Mouse (Mus musculus): Measurements from ENCODE around the gene Gcsam. TPM values are rescaled to one million over a fixed set of nuclear protein-coding genes. Genes with fewer than 3 reads are reported as not detected.

Gcsam gene
- polyA plus RNA-seq, 1 experiment from 2014 or later = 1.5 TPM

- peaks cover 4% of the 10 kb centered on the region for H3K4me1 ChIP-seq (replicated peaks)
- no peaks in the 10 kb centered on the region for H3K9me3 ChIP-seq (replicated peaks)
- ATAC-seq (ENCODE audit: insufficient read depth) = no peak
- H3K9ac ChIP-seq = no peak overlapping the region
- no peak overlapping the region for H3K4me3 ChIP-seq (replicated peaks)
- H3K4me2 ChIP-seq = no peak overlapping the region
- WGBS (ENCODE audit: insufficient replicate concordance) = 15% methylated on average over 4 of the region's 4 CpGs
- H3K36me3 ChIP-seq (replicated peaks) = no peaks in the 10 kb centered on the region
- H3K27ac ChIP-seq (replicated peaks) = no peak overlapping the region
- no peaks in the 10 kb centered on the region for H3K27me3 ChIP-seq
These were observed 13.1 kb downstream of the Gcsam start for GRCm38 (mm10) chr16:45623230-45623629.

GRCm38 (mm10) chr16:45624791-45625190 is 14.6 kb downstream of the Gcsam start:
- H3K4me1 ChIP-seq (replicated peaks) = peaks cover under 1% of the 10 kb centered on the region
- no peak for ATAC-seq (ENCODE audit: insufficient read depth)
- 20% methylated on average over 2 of the region's 2 CpGs for WGBS (ENCODE audit: insufficient replicate concordance)

GRCm38 (mm10) chr16:45625342-45625741 is 15.2 kb downstream of the Gcsam start:
- ATAC-seq (ENCODE audit: insufficient read depth) = no peak
- Histone ChIP-seq H3K27me3 (no peaks in the 10 kb centered on the region), H3K4me1 (replicated peaks) (no peaks in the 10 kb centered on the region; the same call in 1 of the 2 replicates), H3K4me3 (replicated peaks) (no peak overlapping the region), H3K4me2 (no peak overlapping the region), H3K9ac (no peak overlapping the region), H3K27ac (replicated peaks) (no peak overlapping the region), H3K9me3 (replicated peaks) (no peaks in the 10 kb centered on the region), H3K36me3 (replicated peaks) (no peaks in the 10 kb centered on the region)
- 40% methylated on average over 2 of the region's 2 CpGs for WGBS (ENCODE audit: insufficient replicate concordance)

More at GRCm38 (mm10) chr16:45624791-45625190, 14.6 kb downstream of the Gcsam start:
- H3K4me3 ChIP-seq (replicated peaks) = no peak overlapping the region
- H3K27ac ChIP-seq (replicated peaks) = no peak overlapping the region
- no peaks in the 10 kb centered on the region for H3K36me3 ChIP-seq (replicated peaks)
- H3K9ac ChIP-seq = no peak overlapping the region
- H3K4me2 ChIP-seq = no peak overlapping the region
- H3K9me3 ChIP-seq (replicated peaks) = no peaks in the 10 kb centered on the region
- H3K27me3 ChIP-seq = no peaks in the 10 kb centered on the region

GRCm38 (mm10) chr16:45629497-45630105 is 19.4 kb downstream of the Gcsam start:
- Histone ChIP-seq H3K27me3 (no peaks in the 10 kb centered on the region), H3K4me2 (no peak overlapping the region), H3K4me1 (replicated peaks) (no peaks in the 10 kb centered on the region), H3K9ac (no peak overlapping the region), H3K4me3 (replicated peaks) (no peak overlapping the region), H3K36me3 (replicated peaks) (no peaks in the 10 kb centered on the region), H3K9me3 (replicated peaks) (no peaks in the 10 kb centered on the region), H3K27ac (replicated peaks) (no peak overlapping the region)
- no peak for ATAC-seq (ENCODE audit: insufficient read depth)
- WGBS (ENCODE audit: insufficient replicate concordance) = 60% methylated on average over 8 of the region's 8 CpGs

- no peak overlapping the region for H3K4me2 ChIP-seq
- no peak overlapping the region for H3K27ac ChIP-seq (replicated peaks)
- no peaks in the 10 kb centered on the region for H3K4me1 ChIP-seq (replicated peaks)
- ATAC-seq (ENCODE audit: insufficient read depth) = no peak
- no peaks in the 10 kb centered on the region for H3K27me3 ChIP-seq
- no peak overlapping the region for H3K9ac ChIP-seq
- no peaks in the 10 kb centered on the region for H3K9me3 ChIP-seq (replicated peaks)
- H3K4me3 ChIP-seq (replicated peaks) = no peak overlapping the region
- 45% methylated on average over 5 of the region's 5 CpGs for WGBS (ENCODE audit: insufficient replicate concordance)
- H3K36me3 ChIP-seq (replicated peaks) = no peaks in the 10 kb centered on the region
These were observed 20.3 kb downstream of the Gcsam start for GRCm38 (mm10) chr16:45630347-45630960.

- Histone ChIP-seq H3K27ac (replicated peaks) (no peak overlapping the region), H3K27me3 (no peaks in the 10 kb centered on the region), H3K4me2 (no peak overlapping the region), H3K36me3 (replicated peaks) (no peaks in the 10 kb centered on the region), H3K4me3 (replicated peaks) (no peak overlapping the region), H3K9ac (no peak overlapping the region), H3K9me3 (replicated peaks) (no peaks in the 10 kb centered on the region), H3K4me1 (replicated peaks) (no peaks in the 10 kb centered on the region)
- ATAC-seq (ENCODE audit: insufficient read depth) = no peak
- WGBS (ENCODE audit: insufficient replicate concordance) = 74% methylated on average over 4 of the region's 4 CpGs
These were observed 22.2 kb downstream of the Gcsam start for GRCm38 (mm10) chr16:45632420-45632819.

GRCm38 (mm10) chr16:45635826-45636225 is 25.6 kb downstream of the Gcsam start:
- WGBS (ENCODE audit: insufficient replicate concordance) = 58% methylated on average over 2 of the region's 2 CpGs
- H3K4me3 ChIP-seq (replicated peaks) = no peak overlapping the region
- no peaks in the 10 kb centered on the region for H3K36me3 ChIP-seq (replicated peaks)
- H3K9me3 ChIP-seq (replicated peaks) = no peaks in the 10 kb centered on the region
- H3K4me2 ChIP-seq = no peak overlapping the region
- H3K4me1 ChIP-seq (replicated peaks) = no peaks in the 10 kb centered on the region
- ATAC-seq (ENCODE audit: insufficient read depth) = no peak
- no peak overlapping the region for H3K9ac ChIP-seq
- no peak overlapping the region for H3K27ac ChIP-seq (replicated peaks)
- no peaks in the 10 kb centered on the region for H3K27me3 ChIP-seq

GRCm38 (mm10) chr16:45640070-45640762 is 30.0 kb downstream of the Gcsam start:
- Histone ChIP-seq H3K9me3 (replicated peaks) (no peaks in the 10 kb centered on the region), H3K4me3 (replicated peaks) (no peak overlapping the region), H3K4me1 (replicated peaks) (no peaks in the 10 kb centered on the region), H3K4me2 (no peak overlapping the region), H3K9ac (no peak overlapping the region), H3K36me3 (replicated peaks) (no peaks in the 10 kb centered on the region), H3K27ac (replicated peaks) (no peak overlapping the region), H3K27me3 (no peaks in the 10 kb centered on the region)
- no peak for ATAC-seq (ENCODE audit: insufficient read depth)
- 71% methylated on average over 10 of the region's 10 CpGs for WGBS (ENCODE audit: insufficient replicate concordance)

GRCm38 (mm10) chr16:45641301-45641700 is 31.1 kb downstream of the Gcsam start:
- Histone ChIP-seq H3K9ac (no peak overlapping the region), H3K36me3 (replicated peaks) (no peaks in the 10 kb centered on the region), H3K27me3 (no peaks in the 10 kb centered on the region), H3K9me3 (replicated peaks) (no peaks in the 10 kb centered on the region), H3K27ac (replicated peaks) (no peak overlapping the region), H3K4me1 (replicated peaks) (no peaks in the 10 kb centered on the region), H3K4me3 (replicated peaks) (no peak overlapping the region), H3K4me2 (no peak overlapping the region)
- no peak for ATAC-seq (ENCODE audit: insufficient read depth)
- WGBS (ENCODE audit: insufficient replicate concordance) = 56% methylated on average over 3 of the region's 3 CpGs

GRCm38 (mm10) chr16:45643944-45644343 is 33.8 kb downstream of the Gcsam start:
- H3K4me2 ChIP-seq = no peak overlapping the region
- H3K27me3 ChIP-seq = no peaks in the 10 kb centered on the region
- no peak for ATAC-seq (ENCODE audit: insufficient read depth)
- no peaks in the 10 kb centered on the region for H3K9me3 ChIP-seq (replicated peaks)
- no peak overlapping the region for H3K4me3 ChIP-seq (replicated peaks)
- no peaks in the 10 kb centered on the region for H3K36me3 ChIP-seq (replicated peaks)
- H3K27ac ChIP-seq (replicated peaks) = no peak overlapping the region
- H3K4me1 ChIP-seq (replicated peaks) = no peaks in the 10 kb centered on the region
- no peak overlapping the region for H3K9ac ChIP-seq
- 48% methylated on average over 3 of the region's 3 CpGs for WGBS (ENCODE audit: insufficient replicate concordance)

- Histone ChIP-seq H3K27ac (replicated peaks) (no peak overlapping the region), H3K4me2 (no peak overlapping the region), H3K9ac (no peak overlapping the region), H3K4me1 (replicated peaks) (no peaks in the 10 kb centered on the region), H3K36me3 (replicated peaks) (no peaks in the 10 kb centered on the region), H3K4me3 (replicated peaks) (no peak overlapping the region), H3K27me3 (no peaks in the 10 kb centered on the region), H3K9me3 (replicated peaks) (no peaks in the 10 kb centered on the region)
- WGBS (ENCODE audit: insufficient replicate concordance) = 24% methylated on average over 6 of the region's 6 CpGs
- ATAC-seq (ENCODE audit: insufficient read depth) = 0 out of 2 replicates have a peak, but pooled peaks have one; percentile 31
These were observed 34.2 kb downstream of the Gcsam start for GRCm38 (mm10) chr16:45644380-45644779.

Measured in liver, embryonic 15.5 days (tissue).